Mouse (Mus musculus) right cerebral cortex, postnatal 4 days (tissue): ENCODE results near the gene Hes7.

Source experiments
- DNase-seq: peaks from one replicate; pipeline ENCODE4 v3.0.0-alpha.2; 2022

Hes7 gene

GRCm38 (mm10) chr11:69120221-69121000 lies at the start of gene Hes7:
TSS of gene Hes7 (plus strand) at chr11:69120404.
- no peak for DNase-seq

DNA sequence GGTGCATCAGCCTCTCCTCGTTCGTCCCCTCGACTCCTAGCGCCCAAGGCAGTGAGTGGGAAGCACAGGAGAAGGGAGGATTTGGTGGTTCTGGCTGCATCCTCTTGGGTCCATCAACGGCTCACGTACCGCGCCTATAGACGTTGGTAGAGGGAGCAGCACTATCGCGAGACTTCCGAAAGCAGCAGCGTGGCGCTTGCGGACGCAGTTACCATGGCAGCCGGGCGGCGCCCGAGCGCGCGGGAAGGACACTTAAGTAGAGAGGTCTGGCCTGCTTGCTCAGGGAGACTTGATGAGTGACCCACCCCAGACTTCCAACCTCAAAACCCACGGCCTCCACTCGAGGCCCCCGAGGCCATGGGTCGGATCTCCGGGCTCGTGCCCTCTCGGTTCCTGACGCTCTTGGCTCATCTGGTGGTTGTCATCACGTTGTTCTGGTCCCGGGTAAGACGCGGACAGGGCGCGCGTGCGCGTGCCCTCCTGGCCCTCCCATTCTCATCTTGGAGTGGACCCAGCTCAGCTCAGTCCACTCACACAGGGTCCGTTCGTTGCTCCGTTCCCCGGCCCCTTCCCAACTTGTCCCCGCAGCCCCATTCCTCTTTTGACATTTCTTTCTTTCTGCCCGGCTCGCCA lies 49.5 kb upstream of the Hes7 start, which contains the start of gene Tmem107:
Tmem107 (plus strand) TSS at position 217 of the 633 bp plus-strand sequence.
- DNase-seq: peak; percentile 87

DNA sequence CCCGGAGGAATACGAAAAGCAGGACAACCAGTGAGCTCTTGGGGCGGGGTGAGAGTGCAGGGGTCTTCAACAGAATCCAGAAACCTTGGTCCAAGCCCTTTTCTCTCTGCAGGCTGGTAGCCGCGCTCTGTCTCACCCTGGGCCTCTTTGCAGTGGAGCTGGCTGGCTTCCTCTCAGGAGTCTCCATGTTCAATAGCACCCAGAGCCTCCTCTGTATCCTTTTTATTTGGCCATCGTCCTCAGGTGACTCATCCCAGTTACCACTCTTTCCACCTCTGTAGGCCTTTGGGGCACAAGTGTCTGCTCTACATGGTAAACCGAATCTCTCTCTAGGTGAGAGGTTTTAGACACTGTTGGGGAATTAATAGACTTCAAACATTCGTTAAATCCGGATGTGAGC lies 48.9 kb upstream of the Hes7 start:
- DNase-seq: no peak

GRCm38 (mm10) chr11:69072234-69072633 lies 48.0 kb upstream of the Hes7 start:
- no peak for DNase-seq

DNA sequence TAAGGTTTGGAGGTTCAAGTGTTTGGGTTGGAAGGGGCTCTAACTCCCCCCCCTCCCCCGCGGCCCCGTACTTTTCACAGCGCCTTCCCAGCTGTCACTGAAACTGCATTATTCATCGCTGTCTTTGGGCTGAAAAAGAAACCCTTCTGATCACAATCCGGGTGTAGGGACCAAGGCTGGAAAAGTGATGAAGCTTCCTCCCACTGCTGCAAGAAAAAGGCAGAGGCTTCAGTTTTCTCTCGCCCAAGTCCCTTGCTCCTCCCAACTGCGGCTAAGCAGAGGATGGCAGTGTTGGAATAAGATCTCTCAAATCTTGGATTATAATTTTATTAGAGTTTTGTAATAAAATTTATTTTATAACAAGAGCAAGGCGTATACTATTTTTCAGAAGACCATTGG lies 47.5 kb upstream of the Hes7 start:
- DNase-seq: no peak

DNA sequence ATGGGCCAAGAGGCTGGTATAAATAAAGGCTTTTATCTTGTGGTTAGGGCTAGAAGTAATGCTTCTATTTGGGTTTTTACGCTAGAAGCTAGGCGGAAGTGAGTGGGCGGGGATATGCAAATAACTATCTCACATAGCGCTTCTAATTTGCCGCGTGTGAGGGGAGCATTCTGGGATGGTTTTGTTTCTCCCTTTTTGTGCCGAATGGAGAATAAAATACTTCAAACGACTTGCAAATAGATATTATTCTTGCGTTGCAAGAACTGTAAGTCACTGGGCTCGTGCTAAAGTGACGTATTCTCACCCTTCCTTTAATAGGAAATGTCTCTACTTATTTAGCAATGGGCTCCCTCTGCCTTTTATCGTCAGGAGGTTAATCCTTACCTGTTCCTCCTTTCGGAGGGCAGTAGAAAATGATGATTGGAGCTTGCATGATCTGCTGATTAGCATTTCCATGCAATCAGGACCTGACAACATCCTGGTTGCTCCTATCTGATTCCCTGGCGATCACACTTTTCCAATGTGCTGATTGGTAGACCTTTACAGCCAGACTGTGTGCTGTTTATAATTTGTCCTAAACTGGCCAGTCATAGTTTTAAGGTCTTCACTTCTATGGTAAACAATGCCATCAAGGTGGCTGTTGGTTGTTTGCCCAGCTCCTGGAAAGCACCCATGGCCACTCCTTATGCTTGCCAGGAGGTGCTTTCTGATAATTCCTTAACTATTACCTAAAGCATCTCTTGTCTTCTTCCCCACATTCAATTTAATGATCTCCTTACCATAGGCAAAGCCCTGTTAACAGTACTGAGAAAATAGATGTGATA lies 46.9 kb upstream of the Hes7 start:
- peak; percentile 72 for DNase-seq

DNA sequence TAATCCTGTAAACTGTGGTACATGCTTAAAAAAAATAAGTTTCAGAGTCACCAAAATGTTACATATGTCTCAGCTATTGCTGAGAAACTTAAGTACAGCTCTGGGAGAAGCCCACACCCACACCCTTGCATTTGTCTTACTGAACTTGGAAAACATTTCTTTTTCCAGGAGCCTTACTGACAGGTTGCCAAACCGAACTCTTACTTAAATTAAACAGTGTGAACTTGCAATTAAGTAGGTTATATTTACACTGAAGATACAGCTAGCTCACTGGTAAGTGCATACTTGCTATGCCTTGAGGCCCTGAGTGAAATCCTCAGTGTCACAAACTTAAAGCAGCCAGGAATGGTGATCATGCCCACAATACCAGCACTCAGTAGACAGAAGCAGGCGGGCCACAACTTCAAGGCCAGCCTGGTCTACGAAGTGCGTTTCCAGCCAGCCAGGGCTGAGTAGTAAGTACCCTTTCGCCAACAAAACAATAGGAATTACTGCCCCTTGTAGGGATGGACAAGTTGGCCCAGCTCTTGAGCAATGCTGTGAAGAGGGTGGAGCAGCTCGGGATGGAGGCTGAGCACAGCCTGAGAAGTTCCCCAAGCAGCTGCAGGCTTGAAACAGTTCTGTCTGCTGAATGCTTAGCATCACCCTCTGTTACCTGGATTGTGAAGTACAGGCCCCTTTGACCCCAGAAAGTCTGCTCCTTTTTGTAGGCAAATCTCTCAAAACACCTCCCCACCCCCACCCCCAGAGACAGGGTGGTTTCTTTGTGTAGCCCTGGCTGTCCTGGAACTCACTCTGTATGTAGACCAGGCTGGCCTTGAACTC lies 46.0 kb upstream of the Hes7 start:
- no peak for DNase-seq

DNA sequence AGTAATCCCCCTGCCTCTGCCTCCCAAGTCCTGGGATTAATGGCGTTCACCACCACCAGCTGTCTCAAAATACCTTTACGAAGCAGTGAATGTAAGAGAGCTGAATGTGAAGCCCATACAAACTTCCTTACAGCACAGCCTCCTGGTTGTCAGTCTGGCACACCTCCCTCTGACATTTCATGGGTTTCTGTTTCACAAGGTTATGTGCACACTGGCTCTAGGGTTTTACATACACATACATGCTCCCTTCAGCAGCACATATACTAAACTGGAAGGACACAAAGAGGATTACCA lies 45.5 kb upstream of the Hes7 start:
- no peak for DNase-seq

- no peak for DNase-seq
These were observed 44.3 kb upstream of the Hes7 start for GRCm38 (mm10) chr11:69075764-69076479.

GRCm38 (mm10) chr11:69076572-69076971 lies 43.6 kb upstream of the Hes7 start:
- no peak for DNase-seq

GRCm38 (mm10) chr11:69077316-69077715 lies 42.9 kb upstream of the Hes7 start:
- no peak for DNase-seq

DNA sequence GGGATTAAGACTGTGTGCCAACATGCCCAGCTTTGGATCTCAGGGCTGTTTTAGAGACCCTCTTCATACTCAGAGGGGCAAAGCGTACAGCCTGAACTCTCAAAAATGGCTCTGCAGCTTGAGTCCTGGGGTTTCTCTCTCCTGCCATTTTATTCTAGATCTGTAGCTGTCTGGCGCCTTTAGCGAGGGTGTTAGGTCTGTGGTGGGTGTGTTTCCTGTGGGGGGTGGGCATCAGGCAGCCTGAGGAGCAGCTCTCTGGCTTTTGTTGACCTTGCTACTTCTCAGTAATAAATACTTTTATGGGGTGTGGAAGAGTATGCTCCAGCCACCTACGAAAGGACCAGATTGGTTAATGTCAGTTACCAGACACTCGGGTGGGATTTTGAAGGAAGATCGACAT lies 42.2 kb upstream of the Hes7 start:
- no peak for DNase-seq

- no peak for DNase-seq
These were observed 41.3 kb upstream of the Hes7 start for GRCm38 (mm10) chr11:69078805-69079438.

- no peak for DNase-seq
These were observed 39.9 kb upstream of the Hes7 start for GRCm38 (mm10) chr11:69080102-69080854.

- DNase-seq: no peak
These were observed 39.4 kb upstream of the Hes7 start for GRCm38 (mm10) chr11:69080855-69081222.

GRCm38 (mm10) chr11:69081613-69082012 lies 38.6 kb upstream of the Hes7 start:
- no peak for DNase-seq

GRCm38 (mm10) chr11:69085608-69086007 lies 34.6 kb upstream of the Hes7 start:
- no peak for DNase-seq

GRCm38 (mm10) chr11:69086390-69086789 lies 33.8 kb upstream of the Hes7 start:
- no peak for DNase-seq

DNA sequence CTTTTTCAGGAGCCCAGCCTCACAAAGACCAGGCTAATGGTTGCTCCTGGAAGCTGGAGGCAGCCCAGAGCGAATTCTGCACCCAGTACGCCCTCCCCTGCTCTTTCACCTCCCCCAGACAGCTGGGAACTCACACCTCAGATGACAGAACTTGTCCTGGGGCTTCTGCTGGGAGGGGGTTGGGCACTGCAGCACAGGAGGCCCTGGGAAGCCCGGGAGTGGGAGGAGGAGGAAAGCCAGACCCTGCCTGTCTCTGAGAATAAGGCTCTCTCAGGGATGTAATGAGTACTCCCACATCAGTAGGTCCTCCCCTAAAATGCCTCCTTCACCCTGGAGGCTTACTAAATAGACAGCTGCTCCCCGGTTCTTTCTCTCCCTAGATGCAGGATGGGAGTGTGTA lies 33.1 kb upstream of the Hes7 start:
- no peak for DNase-seq

GRCm38 (mm10) chr11:69087597-69087996 lies 32.6 kb upstream of the Hes7 start:
- no peak for DNase-seq
